Mouse (Mus musculus) spleen, postnatal 14 days (tissue): ENCODE results near the gene Rilpl1.
"Not testable (repeated sequence)": the region's sequence is repeated elsewhere in the genome, so short reads cannot be mapped to it uniquely, and the experiment has no call there.

Experiments used
- DNase-seq, 2 experiments: peaks; one replicate each; pipeline ENCODE4 v3.0.0; 2021 to 2022; ENCODE audit warnings: low spot score in 2 of 2

The Rilpl1 gene

DNA sequence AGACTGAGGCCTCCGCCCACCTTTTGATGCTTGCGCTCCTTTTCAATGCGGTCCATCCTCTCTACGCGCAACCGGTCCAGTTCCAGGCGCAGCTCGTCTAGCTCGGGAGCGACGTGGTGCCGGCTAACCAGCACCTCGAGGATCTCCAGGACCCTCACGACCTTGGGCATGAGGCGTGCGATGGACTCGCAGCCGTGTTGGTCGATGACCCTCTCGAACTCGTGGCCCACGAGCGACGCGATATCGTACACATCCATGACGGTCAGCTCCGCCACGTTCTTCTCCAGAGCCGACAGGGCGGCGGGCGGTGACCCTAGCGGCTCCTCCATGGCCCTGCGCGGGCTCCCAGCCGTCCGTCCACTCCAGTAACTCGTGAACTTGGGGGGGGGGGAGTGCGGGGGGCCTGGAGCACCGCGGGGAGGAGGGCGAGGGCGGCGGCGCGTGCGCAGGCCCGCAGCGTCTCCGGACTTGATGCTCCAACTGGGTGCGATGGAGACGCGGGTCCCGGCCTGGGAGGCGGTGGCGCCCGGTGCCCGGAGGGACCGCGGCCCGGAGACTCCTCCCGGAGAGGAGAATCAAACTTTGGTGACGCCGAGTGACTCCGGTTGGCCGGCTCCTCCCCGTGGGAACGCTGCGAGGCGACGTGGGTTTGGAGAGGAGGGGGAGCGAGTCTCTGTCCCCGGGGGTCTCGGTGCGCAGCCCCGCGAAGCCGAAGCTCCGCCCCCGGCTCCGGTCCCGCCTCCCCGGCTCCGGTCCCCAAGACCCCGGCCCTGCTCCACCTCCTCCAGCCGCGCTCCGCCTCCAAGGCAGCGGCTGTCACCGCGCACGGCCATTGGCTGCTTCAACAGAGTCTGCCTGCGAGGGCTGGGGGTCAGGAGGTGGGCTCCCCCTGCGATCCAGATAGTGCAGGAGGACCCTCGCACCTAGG, at the start of gene Rilpl1:
TSS of gene Rilpl1 (minus strand) at position 737 of the 928 bp plus-strand sequence.
- DNase-seq, result peak in 1 of 2 experiments; percentile 50

DNA sequence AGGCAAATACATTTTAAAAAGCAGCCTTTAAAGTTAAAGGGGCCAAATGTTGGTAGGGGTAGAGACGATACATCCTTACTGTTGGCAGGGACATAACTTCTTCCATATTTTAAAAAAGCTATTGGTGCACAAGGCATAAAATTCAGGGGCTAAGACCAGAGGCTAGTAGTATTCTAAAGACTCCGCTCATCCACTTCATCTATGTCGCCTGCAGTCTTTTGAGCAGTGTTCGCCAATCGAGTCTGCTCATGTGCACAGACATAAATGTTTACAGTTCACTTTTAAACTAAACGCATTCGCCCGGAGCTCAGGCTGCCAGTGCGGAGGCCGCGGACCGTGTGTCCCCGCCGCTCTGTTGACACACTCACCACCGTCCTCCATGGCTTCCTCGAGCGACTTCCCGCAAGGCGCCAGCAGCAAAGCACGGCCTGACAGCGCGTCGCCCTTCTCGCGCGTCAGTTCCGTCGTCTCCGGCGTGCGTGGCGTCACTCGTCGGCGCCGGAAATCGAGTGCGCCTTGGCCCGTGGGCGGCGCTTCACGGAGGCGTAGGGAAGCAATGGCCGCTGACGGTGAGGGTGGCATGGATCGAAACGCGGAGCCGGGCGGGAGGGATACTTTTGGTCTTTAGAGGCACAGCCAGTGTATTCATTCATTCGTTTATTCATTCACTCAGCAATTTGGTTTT, 47.6 kb upstream of the Rilpl1 start, which contains the start of the genes Eif2b1 and Gtf2h3:
TSS of gene Eif2b1 (minus strand) at position 499 of the 685 bp plus-strand sequence.
TSS of gene Gtf2h3 (plus strand) at position 508 of the 685 bp plus-strand sequence.
- peak; percentile 80 to 93 for DNase-seq

DNA sequence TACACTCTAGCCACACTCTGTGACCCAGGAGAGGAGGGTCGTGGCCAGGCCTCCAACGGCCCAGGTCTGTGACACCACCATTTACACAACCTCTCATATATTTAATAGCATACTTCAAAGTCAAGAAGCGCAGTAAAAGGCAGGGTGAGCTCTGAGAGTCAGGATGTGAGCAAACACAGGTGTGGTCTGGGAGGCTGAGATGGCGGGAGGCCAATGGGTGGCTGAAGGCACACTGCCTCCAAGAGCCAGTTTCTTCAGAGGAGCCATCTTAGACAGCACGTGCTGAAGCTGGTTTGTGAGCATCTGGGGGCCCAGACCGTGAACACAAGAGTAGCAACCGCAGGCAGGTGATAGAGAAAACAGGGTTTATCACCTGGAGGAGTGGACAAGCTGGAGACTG, 44.3 kb upstream of the Rilpl1 start:
- no peak for DNase-seq

DNA sequence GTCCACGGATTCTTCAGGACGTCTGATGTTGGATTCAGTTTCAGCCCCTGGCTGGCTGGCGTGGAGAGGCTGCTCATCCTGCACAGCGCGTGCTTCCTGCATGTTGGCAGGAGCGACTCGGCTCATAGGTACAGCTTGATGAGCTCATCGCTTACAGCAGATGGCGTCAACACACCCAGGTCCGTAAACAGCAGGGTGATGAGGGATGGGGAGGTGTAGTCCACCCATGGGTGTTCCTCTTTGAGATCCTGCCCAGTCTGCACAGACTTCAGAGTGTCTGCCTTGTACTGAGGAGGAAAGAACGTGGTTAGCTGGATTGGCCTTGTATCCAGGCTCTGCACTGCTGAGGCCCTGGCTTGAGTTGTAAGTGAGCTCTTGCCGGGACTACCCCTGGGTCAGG, 39.9 kb upstream of the Rilpl1 start:
- DNase-seq, result no peak

DNA sequence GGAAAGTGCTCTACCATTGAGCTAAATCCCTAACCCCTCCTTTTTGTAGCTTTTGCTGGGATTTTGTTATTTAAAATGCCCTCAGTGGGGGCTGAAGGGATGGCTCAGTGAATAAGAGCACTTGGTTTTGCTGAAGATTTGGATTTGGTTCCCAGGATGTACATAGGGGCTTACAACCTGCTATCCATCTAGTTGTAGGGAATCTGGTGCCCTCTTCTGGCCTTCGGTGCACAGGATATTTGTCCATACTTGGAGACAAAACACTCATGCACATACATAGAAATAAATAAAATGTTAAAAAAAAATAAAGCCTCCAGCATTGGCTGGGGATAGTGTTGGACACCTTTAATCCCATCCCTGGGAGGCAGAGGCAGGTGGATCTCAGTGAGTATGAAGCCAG, 24.0 kb upstream of the Rilpl1 start:
- no peak for DNase-seq

DNA sequence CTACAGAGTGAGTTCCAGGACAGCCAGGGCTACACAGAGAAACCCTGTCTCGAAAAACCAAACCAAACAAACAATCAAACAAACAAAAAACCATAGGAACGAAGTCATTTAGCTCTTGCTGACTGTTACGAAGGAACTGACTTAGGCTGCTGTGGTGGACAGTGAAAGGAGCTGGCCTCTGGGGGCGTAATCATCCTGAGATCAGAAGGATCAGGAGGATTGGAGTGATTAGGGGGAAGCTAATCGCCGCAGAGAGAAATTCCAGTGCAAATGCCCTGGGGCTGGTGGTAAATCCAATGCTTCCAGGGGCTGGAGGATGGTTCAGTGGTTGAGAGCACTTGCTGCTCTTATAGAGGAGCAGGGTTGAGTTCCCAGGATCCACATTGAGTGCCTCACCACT, 22.4 kb upstream of the Rilpl1 start:
- DNase-seq, result no peak

DNA sequence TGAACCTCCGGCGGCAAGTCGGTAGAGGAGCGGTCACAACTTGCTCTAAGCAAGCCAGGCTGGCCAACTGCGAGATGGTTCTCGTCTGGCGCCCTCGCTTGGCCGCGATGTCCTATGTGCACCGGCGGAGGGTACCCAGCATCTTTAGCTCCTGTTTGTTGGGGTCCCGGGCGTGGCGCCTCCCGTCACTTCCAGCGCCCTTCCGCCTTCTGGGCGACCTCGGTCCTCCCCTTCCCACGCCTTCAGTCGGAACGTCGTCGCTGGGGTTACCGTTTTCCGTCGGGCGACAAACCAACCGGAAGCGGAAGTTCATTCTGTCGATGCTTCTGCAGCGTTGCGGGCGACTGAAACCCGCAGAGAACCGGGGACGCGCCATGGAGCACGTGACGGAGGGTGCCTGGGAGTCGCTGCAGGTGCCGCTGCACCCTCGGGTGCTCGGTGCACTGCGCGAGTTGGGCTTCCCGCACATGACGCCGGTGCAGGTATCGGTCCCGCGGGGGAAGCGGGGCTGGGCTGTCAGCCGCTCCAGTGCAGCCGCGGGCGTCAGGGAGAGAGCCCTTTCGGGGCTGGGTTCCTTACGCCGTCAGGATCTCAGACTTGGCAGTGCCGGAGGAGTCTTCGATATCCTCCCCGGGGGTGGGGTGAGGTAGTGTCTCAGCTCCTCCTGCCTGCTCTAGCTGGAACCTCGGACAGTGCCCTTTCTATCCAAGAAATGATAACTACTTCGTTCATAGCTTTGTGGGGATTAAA, 21.5 kb upstream of the Rilpl1 start, which contains the start of gene Ddx55:
TSS of gene Ddx55 (plus strand) at position 307 of the 750 bp plus-strand sequence.
- peak; percentile 80 to 87 for DNase-seq

DNA sequence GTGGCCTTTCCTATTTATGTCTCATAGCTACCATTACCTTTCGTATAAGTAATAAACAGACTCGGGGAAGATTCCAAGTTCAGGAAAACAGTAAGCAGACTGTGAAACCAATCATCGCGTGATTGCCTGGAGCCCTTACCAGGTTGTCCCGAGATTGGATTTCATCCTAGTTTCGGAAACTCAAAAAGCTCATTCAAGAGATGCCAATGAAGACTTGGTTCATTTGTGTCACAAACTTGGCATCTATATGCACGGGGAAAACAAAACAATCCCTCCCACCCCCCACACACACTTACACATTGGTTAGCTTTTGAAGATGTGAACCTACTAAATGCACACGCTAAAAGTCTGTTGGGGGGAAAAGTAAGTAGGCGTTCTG, 20.9 kb upstream of the Rilpl1 start:
- DNase-seq, result no peak

DNA sequence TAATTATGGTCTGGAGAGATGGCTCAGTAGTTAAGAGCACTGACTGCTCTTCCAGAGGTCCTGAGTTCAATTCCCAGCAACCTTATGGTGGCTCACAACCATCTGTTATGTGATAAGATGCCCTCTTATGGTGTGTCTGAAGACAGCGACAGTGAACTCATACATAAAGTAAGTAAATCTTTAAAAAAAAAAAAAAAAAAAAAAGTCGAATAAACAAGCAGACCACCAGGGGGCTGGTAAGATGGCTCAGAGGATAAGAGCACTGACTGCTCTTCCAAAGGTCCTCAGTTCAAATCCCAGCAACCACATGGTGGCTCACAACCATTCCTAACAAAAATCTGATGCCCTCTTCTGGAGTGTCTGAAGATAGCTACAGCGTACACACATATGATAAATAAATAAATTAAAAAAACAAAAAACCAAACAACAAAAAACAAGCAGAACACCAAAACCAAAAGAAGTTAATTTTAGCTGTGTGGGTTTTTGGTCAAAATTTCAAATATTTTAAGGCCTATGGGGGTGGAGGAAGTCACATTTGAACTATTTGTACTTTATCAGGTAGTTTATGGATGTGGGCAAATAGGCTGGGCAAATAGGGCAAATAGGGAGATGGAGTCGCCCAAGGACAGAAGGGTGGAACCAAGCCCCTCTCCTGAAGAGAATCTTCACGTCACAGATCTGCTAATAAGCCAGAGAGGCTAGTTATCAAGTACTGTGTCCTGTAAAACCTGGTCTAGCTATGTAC, 20.3 kb upstream of the Rilpl1 start:
- not testable (repeated sequence) for DNase-seq

DNA sequence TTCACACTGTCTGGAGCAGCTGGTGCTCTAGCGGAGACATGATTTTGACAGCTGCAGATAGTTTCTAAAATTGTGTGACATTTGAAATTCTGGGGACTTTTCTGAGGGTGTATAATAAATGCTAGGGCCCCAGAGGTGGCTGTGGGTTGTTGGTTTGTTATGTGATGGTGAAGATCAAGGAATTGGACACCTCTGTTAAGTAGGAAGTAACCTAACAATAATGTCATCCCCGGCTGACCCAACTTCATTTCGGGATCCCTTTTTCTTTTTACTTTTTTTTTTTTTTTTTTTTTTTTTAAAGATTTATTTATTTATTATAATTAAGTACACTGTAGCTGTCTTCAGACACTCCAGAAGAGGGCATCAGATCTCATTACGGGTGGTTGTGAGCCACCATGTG, 19.5 kb upstream of the Rilpl1 start:
- not testable (repeated sequence) for DNase-seq

DNA sequence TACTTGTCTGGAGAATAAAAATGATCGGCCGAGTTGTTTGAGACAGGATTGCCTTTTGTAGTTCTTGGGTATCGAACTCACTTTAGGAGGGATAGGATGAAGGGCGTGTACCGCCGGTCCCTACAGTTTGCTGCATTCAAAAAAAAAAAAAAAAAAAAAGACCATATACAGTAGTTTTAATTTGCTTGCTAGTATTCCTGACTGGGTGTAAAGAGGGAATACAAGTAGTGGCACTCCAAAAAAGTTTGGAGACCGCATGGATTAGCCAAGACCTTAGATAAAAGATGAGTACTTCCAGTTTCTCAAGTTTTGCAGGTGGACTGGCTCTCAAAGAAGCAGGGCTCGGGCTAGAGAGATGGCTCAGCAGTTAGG, 10.4 kb upstream of the Rilpl1 start:
- DNase-seq, result no peak

DNA sequence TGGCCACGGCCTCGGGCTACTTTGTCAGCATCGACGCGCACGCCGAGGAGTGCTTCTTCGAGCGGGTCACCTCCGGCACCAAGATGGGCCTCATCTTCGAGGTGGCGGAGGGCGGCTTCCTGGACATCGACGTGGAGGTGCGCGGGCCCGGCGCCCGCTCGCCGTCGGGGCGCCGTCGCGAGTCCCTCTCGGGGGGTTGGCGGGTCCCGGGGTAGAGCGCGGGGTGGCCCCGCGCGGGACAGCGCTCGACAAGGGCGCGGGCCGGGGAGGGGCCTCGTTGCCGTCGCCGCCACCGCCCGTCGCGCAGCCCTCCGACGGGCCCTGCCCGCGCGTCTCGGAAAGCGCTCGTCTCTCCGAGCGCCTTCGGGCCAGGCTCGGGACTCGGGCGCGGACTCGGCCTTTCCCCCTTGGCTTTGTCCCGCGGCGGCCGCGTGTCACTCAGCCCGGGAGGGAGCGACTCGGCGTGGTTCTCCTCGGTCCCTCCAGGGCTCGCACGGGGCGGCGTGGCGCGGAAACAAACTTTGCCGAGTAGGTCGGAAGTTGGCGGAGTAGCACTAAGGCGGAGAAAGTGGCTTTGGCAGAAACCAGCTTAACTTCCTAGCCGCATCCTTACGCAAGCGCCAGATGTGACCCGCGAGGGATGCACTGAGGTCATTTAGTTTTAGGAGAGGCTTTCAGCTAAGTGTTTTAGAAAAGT, 9.9 kb upstream of the Rilpl1 start:
- DNase-seq, result peak; percentile 37 to 55

DNA sequence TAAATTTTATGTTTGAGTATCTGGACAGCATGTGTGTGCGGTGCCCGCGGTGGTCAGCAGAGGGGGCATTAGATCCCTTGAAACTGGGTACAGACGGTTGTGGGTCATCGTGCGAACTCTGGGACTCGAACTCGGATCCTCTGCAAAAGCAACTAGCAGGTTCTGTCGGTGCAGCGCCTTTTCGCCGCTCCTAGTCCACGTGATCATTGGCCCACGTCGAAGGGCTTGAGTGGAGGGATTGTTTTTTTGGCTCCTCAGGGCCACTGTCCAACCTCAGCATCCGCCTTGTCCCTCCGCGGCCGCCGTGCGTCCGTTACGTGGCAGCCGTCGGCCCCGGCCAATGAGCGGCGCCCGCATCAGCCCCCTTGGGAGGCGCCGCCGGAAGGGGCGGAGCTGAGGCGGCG, 9.2 kb upstream of the Rilpl1 start, which contains the start of gene Tmed2:
TSS of gene Tmed2 (plus strand) at position 313 of the 404 bp plus-strand sequence.
- DNase-seq, result peak; percentile 83 to 91

DNA sequence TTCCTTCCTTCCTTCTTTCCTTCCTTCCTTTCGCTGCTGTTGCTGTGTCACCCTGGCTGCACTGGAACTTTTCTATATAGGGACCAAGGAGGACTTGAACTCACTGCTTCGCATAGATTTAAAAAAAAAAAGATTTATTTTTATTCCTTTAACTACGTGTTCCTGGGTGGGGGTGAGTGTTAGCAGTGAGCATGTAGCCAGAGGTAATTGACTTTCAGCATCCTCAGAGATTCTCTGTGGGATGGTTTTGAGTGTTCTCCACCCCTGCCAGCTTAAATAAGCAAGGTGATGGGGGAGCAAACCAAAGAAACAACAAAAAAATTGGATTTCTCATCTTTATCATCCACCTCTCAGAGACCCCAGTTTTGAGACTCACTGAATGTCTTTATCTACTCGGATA, 8.7 kb upstream of the Rilpl1 start:
- no peak for DNase-seq

DNA sequence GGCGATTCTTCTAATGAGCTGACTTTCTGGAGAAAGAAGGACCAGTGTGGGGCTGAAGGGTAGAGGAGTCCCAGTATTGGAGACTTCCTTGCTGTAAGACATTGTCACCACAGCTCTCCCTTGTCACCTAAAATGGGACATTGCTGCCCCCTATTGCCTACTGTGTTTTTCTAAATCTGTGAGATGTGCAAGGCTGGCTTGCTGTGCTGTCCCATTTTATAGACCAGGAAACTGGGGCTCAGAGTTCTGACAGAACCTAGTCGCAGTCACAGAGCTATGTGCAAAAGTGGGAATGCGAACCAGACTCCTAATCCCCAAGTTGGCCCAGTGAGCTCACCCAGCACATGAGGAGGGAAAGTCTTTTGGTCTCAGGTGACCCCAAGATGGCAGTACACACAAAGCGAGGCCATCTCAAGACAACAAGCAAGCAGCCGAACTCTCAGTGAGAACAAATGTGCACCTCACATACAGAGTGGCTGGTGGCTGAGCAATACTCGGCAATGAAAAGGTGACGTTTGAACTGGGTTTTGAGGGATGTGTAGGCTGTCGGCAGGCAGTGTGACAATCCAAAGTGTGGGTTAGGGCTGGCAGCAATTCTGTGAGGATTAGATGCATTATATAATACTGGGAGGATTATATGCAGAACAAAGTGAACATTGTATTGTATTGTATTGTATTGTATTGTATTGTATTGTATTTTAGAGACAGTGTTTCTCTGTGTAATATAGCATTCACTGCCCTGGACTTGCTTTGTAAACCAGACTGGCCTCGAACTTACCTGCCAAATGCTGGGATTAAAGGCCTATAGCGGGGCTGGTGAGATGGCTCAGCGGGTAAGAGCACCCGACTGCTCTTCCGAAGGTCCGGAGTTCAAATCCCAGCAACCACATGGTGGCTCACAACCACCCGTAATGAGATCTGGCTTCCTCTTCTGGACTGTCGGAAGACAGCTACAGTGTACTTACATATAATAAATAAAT, 7.9 kb upstream of the Rilpl1 start:
- peak in 1 of 2 experiments; percentile 61 for DNase-seq

DNA sequence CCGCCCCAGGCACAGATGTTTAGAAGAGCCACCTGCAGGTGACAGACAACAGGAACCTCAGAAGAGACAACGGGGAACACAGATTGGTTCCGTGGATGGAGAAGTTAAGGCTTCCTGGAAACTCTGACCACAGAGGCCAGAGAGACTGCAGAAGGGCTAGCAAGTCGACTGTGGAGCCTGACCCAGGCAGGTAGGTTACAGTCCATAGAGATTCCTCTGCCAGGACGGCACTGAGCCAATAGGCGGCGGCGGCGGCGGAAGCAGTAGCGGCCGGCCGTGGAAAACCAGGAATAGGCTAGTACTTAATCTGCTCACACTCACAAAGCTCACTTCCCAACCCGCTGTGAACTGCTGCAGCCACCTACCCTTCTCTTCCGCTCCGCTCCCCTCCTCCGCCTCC, 5.6 kb upstream of the Rilpl1 start:
- DNase-seq, result no peak

DNA sequence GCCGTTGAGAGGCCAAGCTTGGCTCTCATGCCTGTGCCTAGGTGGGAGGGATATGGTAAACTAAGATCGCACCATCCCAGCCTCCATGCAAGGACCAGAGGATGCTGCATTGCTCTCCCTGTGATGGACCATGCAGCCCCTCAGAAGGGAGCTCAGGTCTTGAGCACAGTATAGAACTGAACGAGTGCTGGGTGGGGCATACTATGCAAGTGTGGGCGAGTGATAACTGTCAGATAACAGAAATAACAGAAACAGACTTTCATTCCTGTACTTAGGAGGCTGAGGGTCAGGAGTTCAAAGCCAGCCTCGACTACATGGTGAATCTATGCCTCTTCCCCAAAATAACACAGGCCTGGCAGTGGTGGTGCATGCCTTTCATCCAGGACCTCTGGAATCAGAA, 3.8 kb upstream of the Rilpl1 start:
- no peak for DNase-seq

DNA sequence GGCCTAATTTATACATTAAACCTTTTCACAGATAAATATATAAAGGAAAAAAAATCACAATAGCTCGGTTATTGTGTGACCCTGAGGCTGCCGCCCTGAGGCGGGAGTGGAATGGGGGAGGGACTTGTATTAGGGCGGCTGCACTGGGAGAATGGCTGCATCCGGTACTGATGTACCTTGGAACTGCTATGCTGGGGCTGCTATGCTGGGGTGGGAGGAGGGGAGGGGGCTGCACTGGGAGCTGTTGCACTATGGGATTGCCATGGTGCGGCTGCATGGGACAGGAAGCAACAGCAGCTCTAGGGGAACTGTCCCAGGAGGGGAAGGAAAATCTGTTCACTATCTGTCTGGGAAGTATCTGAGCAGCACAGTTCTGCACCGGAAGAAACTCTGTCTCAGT, 1.3 kb upstream of the Rilpl1 start:
- no peak for DNase-seq

DNA sequence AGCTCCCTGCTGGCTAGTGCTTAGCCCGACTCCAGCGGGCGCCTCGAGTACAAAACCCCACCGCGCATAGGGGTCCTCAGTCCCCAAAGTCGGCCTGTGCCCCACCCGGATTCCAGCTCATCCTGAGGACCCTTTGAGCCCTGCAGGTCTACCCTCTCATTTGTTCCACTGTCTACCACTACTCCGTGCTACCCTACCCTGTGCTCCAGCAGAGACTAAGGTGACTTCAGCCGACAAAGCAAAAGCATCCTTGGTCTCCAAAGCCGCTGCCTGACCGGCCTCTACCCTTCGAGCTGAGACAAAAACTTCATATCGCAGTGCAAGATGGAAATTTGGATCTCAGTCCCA, 366 bp upstream of the Rilpl1 start:
- no peak for DNase-seq

DNA sequence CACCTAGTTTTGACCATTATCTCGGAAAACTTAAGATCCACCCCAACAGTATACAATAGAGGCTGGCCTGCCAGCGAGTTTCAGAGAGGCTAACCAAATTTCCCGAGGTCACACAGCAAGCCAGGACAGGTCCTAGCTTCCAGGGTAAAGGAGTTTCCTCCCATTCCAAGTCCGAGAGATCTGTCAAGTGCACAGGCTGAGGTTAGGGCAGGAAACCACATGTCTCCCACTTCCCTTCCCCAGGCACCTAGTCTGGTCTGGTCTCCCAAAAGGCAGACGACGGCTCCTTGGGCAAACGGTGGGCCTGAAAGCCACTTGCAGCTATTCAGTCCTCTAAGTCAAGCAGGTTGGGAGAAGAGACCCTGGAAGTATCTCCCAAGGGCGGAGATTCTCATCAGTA, 1.5 kb downstream of the Rilpl1 start:
- no peak for DNase-seq
